Mouse (Mus musculus) cerebral cortex, adult 2 months (tissue): Measurements from ENCODE around the gene Crtc3.

Source experiments
- WGBS: fragments of 180-500 bp; shearing (Covaris S2); methylation state at CpG from one replicate; pipeline ENCODE4 v1.1.7; 2018; 5-methylcytosine and 5-hydroxymethylcytosine counted together

Crtc3 gene

DNA sequence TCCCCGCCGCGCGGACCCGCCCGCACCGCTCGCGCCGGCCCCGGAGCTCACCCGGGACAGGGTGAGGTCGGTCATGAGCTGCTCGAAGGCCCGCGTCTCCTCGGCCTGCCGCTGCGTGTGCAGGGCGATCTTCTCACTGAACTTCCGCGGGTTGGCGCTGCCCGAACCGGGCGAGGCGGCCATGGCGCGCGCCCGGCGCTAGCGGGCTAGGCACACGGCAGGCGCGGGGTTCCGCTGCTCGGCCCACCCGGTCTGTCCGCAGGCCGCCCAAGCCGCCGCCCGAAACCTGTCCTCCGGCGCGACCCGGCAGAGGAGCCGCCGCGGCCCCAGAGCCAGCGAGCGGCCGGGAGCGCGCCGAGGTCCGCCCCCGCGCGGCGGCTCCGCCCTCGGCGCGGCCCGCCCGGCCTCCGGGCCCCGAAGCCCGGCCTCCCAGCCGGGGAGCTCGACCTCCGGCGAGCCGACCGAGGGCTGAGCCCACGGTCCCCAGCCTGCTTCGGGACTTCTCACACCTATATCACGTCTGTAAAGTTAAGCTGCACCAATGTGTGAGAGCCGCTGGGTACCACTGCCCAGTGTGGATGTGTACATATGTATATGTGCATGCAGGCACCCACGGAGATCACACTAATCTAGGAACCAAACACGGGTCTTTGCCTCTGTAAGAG lies at the start of gene Crtc3:
Crtc3 (minus strand) TSS at position 322 of the 665 bp plus-strand sequence.
- WGBS, result under 1% methylated on average over 83 of the region's 83 CpGs

DNA sequence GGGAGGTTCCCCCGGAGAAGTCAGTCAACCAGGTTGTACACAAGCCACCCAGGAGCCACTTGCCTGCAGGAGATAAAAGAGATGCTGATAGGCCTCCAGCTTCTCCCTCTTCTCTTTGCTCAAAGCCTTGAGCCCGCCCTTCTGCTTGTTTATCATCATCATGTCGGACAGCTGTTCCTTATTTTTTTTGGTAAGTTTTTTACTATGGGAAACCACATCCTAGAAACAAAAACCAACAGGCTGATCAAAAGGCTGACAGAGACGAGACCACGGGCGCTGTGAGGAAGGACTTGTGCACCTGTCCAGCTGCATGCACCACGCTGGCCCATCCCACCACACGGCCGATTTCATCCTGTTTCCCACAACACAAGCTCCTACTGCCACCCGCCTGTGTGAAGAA lies 47.5 kb upstream of the Crtc3 start:
- WGBS, result 84% methylated on average over 10 of the region's 10 CpGs

DNA sequence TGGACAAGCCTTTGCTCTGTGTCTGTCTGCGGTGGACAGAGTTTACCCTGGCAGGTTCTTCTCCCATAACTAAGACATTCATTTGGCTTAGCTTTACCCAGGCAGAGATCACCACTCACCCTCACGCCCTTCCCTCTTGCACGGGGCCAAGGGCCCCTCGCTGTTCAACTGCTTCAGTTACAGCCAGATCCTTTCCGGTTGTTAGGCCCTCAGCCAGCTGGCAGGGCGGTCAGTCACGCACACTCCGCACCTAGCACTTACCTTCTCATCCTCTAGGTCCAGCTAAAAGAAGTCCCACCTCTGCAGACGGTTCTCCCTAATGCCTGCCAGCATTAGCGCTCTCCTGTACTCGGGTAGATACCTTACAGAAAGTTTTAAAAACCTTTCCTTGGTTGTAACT lies 44.3 kb upstream of the Crtc3 start:
- WGBS, result 84% methylated on average over 11 of the region's 11 CpGs

DNA sequence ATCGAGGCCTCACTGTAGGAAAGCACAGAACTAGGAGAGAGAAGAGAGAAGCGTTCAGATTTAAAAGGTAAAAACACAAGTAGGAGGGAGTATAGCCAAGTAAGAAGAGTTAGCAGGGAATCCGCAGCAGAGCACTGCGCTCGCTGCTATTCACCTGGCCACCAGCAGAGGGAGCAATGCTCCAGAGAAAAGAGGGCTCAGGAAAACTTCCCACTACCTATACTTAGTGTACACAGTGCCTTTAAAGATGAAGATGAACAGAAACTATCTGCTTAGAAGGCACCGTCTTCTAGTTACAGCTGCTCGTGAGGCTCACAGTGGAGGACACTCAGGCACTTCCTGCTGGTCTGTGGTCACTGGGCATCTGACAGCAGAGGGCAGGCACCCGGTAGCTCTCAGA lies 41.0 kb upstream of the Crtc3 start:
- WGBS, result 16% methylated on average over 8 of the region's 8 CpGs

DNA sequence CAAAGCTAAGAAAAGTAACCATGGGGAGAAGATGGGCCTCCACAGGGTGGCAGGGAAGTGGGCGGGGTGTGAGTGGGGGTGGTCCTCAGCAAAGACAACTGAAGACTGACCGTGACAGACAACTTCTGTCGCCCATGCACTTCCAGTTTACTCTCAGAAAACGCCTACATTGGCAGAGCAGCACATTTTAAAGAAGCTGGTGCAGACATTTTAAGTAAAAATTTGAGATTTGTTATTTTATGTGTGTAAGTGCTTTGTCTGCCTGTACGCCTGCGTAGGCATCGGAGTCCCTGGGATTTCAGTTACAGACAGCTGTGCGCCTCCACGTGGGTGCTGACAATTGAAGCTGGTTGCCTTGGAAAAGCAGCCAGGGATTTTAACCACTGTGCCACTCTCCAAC lies 32.4 kb upstream of the Crtc3 start:
- 37% methylated on average over 9 of the region's 9 CpGs for WGBS

DNA sequence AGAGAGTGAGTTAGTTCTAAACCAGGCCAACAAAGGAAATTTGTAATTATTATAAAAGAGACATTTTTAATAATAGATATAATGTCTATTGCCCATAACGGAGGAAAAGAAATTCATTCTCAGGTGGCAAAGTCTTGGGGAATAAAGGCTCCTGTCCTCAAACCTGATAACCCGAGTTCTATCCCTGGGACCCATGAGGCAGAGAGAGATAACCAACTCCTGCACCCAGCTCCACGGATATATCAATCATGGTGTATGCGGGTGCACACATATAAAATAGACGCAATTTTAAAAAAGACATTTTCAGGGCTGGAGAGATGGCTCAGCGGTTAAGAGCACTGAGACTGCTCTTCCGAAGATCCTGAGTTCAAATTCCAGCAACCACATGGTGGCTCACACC lies 30.9 kb upstream of the Crtc3 start:
- 97% methylated on average over 7 of the region's 7 CpGs for WGBS

DNA sequence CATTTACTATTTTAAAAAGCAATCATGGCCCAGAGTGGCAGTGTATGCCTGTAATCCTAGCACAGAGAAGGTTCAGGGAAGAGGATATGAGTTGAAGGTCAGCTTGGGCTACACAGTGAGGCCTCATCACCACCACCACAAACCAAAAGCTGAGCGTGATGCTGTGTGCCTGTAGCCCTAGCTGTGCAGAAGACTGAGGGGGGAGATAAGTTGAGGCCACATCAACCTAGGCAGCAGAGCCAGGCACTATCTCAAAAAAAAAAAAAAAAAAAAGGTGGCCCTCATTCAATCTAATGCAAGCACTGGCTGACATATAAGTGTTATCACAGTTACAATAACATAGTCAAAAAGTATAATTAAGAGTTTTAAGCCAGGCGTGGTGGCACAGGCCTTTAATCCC lies 30.4 kb upstream of the Crtc3 start:
- WGBS, result 94% methylated on average over 2 of the region's 2 CpGs

DNA sequence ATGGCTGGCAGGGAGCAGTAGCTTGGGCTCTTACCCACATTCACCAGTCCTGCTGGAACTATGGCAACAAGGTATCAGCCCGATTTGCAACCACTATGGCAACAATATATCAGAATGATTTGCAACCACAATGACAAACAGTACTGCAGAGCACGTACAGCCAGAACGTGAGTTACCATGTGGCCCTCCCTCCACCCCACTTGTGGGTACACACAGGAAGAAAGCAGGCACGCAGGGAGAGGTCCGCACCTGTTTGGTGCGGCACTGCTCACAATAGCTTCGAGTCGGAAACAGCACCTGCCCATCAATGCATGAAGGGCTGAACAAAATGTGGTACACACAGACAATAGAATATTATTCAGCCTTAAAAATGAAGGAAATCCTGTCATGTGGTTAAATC lies 29.8 kb upstream of the Crtc3 start:
- 77% methylated on average over 8 of the region's 8 CpGs for WGBS

DNA sequence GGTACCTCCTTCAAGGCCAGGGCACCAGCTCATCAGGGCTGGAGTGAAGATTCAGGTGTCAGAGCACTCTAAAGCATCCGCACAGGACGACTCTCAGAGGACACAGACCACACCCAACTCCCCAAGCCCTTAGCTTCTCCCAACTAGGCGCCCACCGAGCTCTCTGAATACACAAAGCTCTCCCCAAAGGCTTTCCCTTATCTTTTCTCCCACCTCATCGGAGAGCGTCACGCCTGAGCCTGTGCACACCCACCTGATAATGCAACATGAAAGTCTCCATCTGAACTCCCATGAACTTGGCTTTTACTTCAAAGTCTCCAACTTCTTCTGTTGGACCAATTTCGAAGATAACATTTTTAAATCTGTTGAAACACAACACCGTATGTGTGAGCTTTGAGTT lies 28.1 kb upstream of the Crtc3 start:
- WGBS, result 93% methylated on average over 9 of the region's 9 CpGs

DNA sequence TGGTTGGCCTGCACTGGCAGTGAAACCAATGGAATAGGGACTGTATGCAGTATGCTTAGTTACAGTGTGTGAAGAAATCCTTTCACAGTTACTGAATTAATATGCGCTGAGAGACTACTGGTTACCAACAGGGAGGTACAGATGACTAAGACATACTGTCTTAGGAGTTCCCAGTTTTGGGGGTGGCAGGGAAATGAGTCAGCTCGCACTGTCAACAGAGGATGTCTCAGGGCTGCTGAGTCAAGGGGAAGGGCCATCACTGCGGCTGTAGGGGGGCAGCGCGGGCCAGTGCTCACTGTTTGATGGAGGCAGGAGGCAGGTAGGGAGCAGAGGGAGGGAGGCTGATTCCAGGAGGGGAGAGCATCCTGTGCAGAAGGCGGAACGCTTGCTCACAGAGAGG lies 26.6 kb upstream of the Crtc3 start:
- 62% methylated on average over 7 of the region's 7 CpGs for WGBS

DNA sequence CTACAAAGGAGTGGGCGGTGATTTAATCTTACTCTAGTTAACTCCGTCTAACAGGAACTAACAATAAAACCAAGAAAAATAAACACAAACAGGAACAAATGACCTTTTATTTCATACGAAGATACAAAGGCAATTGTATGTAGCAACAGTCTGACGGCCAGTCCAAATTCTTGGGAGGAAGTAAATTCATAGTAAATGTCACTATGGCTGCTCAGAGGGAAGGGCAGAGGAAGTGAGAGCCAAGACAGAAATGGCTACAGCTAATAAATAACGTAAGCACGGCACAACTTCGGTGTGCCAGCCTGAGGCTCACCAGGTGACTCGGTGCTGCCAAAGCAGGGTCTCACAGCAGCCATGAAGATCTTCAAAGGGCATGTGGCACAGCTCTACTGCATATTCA lies 22.8 kb upstream of the Crtc3 start:
- 65% methylated on average over 8 of the region's 8 CpGs for WGBS

DNA sequence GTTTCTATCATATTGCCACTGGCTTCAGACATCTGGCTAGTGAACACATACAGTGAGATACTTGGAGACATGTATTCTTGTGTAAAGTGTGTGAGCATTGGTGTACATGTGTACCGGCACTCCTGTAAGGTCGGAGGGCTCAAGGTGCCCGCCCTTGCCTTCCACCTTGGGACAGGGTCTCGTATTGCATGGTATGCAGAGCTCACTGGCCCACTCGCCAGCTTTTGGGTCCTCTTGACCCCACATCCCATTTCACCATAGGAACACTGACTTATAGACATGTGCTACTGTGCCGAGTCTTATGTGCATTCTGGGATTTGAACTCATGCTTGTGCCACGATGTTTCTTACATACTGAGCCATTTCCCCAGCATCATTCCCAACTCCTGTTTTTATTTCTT lies 21.7 kb upstream of the Crtc3 start:
- 95% methylated on average over 7 of the region's 7 CpGs for WGBS

DNA sequence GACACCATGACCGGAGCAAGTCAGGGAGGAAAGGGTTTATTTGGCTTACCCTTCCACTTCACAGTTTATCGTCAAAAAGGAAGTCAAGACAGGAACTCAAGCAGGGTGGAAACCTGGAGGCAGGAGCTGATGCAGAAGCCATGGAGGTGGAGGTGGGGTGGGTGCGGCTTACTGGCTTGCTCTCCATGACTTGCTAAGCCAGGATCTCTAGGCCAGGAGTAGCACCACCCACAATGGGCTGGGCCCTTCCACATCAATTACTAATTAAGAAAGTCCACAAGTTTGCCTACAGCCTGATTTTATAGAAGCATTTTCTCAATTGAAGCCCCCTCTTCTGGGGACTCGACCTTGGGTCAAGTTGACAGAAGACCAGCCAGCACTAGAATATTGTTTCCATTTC lies 15.4 kb upstream of the Crtc3 start:
- 81% methylated on average over 4 of the region's 4 CpGs for WGBS

DNA sequence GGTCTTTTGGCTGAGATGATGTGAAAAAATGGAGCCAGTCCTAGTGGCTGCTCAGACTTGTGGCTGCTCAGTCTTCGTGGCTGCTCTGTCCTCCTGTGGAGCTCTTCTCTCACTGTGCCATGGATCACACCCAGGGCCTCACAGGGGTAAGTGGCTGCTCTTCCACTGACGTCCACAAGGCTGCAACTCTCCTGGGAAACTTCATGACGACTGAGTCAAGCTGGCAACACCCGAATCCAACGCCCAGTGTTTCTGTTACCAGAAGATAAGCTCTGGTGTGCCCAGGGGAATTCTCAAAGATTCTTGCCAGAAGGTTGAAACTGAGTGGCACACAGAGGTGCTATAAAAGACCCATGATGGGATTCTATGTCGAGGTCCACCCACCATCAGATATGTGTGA lies 13.8 kb upstream of the Crtc3 start:
- WGBS, result 77% methylated on average over 6 of the region's 6 CpGs

DNA sequence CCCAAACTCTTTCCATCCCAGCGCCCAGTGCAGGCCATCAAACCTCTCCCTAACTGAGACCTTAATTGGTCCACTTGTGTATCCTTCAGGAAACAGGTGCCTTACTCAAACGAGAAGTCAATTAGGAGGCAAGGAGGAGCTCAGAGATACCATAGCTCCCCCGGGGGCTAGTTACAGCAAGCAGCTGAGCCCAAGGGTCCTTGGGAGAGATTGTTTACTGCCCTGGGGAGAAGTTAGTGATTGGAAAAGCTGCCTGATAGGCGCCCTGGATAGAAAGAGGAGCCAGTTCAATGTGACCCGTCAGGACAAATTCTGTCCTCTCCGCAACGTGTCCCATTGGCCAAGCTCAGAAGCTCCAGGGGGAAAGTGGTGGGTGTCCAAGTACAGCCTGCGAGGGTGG lies 11.0 kb upstream of the Crtc3 start:
- 84% methylated on average over 8 of the region's 8 CpGs for WGBS

DNA sequence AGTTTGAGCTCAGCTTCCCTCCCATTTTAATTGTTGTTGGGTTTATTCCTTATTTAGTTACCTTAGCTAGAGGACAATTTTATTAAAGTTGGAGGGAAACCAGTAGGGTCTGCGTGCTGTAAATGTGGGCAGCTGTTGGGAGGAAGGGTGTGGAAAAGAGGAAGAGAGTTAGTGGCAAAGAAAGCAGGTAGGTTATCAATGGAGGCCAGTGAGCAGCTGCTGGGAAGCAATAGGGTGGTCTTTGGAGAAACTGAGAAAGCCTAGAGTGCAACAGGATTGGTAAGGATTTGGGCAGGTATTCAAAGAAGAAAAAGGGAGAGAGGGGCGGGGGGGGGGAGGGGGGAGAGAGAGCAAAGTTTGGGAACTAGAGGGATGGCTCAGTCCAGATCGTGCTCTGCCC lies 10.3 kb upstream of the Crtc3 start:
- WGBS, result 90% methylated on average over 3 of the region's 3 CpGs

DNA sequence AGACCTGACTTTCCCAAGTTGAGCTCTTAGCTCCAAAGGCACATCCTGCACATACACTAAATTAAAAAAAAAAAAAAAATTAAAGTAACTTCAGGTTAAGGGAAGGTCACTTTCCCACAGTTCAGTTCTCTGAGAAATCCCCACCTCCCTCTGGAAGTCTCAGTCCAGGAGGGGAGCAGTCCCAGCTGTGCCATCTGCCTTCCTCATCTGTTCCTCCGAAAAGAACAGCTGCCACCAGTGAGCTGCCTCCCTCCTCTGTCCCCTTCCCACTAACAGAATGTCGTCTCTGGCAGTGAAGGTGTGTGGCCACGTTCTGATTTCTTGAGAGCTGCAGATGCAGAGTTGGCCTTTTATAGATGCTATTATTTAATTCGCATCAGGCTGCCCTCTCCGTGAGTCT lies 9.2 kb upstream of the Crtc3 start:
- 69% methylated on average over 5 of the region's 5 CpGs for WGBS

DNA sequence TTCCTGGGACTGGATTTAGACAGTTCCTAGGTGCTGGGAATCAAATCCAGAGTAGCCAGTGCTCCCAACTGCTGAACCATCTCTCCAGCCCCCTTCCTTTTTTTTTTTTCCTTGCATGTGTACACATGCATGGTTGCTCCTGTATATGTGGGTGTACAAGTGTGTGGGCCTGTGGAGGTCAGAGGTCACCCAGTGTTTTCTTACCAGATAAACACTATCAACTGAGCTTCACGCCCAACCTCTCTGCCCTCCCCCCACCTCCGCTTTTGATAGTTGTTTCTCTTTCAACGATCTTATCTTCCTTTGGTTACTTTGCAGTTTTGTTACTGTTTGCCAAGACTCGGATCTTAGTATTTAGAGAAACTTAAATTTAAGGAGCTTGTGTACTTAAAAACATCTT lies 8.2 kb upstream of the Crtc3 start:
- 77% methylated on average over 4 of the region's 4 CpGs for WGBS

DNA sequence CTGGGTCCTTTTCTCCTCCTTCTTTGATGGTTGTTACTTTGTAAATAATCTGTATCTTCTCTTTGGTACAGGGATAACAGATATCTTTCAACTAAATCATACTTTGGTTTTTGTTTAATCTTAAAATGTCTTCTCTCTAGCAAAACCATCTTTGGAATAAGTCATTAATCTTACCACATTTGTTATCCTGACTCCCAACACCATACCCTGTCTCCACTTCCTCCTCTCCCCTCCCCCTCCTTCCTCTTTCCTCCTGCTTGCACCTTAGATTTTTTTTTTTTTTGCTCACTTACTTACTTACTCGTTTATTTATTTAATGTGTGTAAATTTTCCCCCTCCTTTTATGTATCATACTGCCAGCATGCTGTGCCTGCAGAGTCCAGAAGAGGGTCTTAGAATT lies 7.7 kb upstream of the Crtc3 start:
- 45% methylated on average over 1 of the region's 1 CpGs for WGBS

DNA sequence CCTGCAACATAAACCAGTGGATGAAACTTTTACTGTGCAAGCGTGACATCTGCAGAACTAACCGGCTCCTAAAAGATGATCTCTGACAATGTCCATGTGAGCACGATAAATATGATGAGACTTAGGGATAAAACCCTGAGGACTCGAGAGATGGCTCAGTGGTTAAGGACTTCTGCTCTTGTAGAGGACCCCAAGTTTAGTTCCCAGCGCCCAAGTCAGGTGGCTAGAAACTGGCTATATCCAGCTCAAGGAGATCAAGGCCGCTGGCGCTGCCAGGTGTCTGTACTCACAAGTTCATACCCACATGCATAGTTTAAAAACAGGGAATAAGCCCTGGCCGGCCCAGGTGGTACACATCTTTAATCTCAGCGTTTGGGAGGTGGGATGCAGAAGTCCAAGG lies 3.8 kb upstream of the Crtc3 start:
- 96% methylated on average over 9 of the region's 9 CpGs for WGBS

DNA sequence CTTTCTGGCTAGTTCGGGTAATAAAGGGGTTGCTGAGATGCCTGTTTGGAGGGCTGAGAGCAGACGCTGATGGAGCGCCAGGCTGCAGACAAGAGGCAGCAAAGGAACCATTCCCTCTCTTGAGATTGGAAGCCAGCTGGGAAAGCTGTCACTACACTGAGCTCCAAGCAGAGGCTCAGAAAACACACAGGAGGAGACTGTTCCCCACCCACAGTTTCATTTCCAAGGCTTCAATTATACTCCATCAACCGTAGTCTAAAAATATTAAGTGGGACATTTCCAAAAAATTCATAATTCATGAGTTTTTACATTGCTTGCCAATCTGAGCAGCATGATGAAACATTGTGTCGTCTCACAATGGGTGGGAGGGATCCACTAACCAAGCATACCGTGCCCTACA lies 2.5 kb upstream of the Crtc3 start:
- WGBS, result 27% methylated on average over 6 of the region's 6 CpGs

DNA sequence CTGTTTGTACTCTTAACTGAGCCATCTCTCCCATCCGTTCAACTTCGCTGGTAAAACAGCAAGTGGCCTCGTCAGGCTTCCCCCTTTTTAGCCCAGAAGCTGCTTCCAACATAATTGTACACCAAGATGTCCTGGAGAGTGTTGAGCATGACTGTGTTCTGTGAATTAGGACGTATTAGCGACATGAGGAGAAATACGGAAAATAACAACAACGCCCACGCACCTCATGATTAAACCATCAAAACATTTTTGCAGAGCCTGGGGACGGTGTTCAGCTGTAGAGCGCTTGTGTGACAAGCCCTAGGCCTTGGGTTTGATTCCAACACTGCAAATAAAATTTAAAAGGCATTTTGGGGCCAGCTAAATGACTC lies 529 bp upstream of the Crtc3 start:
- WGBS, result 21% methylated on average over 10 of the region's 10 CpGs

DNA sequence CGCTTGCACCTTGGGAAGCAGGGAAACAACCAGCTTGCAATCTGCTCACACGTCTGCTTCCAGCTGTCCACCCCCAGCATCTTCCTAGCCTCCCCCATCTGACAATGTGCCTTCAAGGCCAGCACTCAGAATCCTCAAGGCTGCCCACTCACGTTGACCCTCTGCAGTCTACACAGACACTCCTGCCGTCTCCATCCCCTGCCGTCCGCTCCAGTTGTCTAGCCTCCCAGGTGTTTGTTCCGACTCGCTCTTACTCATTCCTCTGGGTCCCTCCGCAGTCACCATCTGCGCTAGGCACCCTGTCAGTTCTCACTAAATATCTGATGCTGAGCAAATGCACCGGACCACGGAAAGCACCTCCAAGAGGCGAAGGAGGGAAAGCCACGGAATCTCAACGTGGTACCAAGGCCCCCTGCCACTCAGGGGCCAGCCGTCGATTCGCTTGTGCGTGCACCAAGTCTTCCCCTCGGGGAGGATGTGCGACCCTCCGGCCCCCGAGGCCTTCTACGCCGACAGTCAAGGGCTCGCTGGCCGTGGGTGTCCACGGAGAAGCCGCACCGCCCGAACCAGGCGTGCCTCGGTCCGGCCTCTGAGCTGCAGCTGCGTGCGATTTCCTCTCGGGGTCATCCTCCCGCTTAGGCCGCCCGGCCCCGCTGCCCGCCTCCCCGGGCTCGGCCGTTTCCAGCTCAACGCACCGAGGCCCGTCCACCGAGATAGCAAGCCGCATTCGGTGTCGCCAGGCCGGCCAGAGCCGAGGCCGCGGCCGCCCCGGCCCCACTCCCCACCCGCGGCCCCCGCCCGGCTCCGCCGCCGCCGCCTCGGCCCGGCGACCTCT lies 739 bp downstream of the Crtc3 start:
- WGBS, result 1% methylated on average over 65 of the region's 69 CpGs

DNA sequence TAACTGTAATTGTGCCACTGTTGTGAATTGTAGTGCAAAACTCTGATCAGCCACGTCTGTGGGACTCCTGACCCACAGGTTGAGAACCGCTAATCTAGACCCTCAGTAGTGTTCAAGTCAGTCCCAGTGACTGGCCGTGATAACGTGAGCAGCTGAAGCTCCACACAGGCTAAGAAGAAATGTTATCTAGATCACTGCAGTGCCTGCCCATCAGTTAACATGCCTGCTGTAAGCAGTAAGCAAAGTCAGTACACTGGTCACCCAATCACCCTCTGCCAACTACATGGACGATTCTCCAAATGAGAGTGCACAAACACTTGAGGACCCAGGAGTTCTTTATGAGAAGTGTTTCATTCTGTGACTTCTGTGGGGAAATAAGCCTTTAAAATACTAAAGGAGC lies 3.0 kb downstream of the Crtc3 start:
- 69% methylated on average over 5 of the region's 5 CpGs for WGBS
